Mouse (Mus musculus) skeletal muscle tissue, adult 2 months (tissue): ENCODE results near the gene Ap5z1.

Source experiments
- DNase-seq: peaks from one replicate; pipeline ENCODE4 v3.0.0-alpha.2; 2012; ENCODE audit warnings: low read depth, low spot score

The Ap5z1 gene

DNA sequence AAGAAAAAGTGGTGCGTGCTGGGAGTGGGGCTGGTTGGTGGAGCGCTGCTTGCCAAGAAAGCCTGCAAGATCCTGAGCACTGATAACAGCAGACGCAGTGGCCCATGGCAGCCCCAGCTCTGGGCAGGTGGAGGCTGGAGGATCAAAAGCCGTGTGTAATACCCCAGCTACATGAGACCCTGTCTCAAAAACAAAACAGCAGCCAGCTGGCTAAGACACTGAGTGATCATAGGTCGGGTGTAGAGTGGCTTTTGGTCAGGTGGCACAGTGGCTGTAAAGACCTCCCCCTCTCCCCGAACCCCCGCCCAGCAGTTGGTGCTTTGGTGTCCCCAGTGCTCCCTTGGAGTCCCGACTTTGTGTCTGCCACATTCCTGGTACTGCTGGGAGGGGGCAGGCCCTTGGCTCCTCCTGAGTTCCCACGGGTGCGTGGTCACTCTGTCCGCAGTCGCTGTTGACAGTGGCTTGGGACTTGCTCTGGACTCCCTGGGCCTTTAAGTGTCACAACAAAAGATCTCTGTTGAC is 23.8 kb upstream of the Ap5z1 start:
- peak; percentile 61 for DNase-seq

DNA sequence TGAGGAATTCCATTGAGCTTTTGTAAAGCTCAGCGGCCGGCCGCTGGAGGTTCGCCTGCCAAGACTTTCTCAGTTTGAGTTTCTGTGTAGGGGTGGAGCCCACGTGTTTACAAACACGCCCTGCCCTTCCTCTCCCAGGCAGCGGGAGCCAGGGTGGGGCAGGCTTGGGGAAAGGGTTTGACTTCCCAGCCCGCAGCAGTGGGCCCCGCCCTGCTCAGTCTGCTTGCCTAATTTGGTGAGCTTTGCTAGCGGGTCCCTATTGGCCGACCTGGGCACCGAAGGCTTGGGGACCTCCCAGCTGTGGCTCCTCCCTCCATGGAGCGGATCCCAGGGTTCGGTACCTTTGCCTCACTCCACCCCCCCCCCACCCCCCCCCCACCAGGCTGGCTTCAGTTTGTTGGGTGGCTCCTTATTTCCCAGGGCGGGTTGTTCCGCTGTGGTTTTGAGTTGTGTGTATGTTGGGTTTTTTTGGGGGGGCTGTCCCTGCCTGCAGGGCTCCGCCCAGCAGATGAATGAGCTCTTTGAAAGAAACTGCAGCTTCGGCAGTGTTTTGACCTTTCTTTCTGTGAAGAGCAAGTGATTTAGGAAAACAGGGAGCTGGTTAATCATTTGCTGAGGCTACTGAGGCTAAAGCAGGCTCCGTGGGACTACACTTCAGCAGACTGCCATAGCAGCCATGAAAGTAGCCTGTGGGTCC is 23.1 kb upstream of the Ap5z1 start:
- DNase-seq = peak; percentile 98

DNA sequence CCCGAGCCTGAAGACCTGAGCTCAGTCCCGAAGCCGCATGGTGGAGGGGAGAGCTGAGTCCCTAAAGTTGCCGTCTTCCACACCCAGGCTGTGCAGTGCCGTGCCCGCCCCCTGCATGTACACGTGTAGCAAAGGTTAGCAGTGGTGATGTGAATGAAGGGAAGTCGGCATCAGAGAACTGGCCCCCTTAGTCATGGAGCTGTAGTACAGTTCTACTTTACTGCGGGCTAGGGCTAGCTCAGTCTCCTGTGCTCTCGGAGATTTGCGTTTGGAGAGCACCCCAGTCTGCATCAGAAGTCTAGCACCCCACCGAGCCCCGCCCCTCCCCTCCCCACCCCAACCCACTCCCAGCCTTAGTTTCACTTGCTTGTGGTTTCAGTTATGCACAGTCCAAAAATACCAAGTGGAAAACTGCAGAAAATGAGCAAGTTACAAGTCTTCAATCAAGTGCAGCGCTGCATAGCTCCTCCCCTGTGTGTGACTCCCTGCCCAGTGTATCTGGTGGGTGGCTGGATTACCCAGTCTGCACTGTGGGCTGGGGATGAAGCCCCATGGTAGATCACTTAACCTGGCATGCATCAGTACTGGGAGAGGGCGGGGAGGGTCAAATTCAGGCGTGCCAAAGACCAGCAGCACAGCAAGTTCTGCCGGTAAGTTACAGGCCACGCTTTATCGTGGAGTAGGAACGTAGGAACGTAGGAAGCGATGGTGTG is 22.3 kb upstream of the Ap5z1 start:
- no peak for DNase-seq

DNA sequence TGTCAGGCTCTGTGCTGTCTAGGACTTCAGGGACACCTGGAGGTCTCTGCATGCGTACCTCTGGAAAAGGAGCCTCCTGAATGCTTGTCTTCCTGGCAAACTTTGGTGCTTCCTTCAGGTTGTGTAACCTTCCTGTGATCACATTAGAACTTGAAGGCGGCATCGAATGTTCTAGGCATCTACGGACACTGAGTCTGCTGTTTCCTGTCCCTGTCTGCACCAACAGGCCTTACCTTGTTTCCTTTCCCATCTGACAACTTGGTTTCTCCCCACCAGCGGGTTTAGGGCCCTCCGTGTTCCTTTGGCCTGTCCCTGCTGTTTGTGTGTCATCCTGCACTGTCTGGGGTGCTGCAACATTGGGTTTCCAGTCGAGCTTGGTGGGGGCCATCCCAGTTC is 21.7 kb upstream of the Ap5z1 start:
- no peak for DNase-seq

DNA sequence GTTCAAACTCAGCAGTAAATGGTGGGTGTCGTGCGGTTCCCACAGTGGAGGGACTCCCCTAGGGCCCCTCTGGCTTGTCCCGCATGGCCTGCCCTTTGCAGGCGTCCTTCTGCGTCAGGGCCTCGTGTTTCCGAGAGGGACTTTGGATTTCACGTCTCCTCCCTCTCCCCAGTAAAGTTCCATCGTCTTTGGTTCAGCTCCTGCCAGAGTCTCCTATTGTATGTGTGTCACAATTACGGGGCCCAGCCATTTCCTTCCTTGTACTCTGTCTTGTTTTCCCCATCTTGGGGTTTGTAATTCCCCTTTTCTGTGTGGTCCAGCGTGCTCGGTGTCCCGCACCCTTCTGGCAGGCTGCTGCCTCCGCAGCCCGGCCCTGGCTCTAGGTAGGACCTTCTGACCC is 20.2 kb upstream of the Ap5z1 start:
- no peak for DNase-seq

DNA sequence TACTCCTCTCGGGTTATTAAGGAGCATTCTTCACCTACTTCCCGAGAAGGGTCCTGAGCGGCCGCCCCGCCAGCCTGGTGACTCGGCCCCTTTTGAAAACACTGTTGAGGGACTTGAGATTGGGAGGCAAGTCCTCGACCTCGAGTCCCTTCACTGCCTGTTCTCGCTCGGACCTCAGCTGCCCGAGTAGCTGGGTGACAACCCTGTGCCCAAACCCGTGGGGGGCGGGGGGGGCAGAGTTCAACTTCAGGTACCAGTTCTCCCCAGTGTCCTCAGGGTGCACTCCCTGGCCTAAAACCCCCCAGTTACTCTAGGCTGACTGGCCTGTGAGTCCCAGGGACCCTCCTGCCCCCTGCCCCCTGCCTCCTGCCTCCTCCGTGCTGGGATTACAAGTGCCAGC is 19.8 kb upstream of the Ap5z1 start:
- no peak for DNase-seq

DNA sequence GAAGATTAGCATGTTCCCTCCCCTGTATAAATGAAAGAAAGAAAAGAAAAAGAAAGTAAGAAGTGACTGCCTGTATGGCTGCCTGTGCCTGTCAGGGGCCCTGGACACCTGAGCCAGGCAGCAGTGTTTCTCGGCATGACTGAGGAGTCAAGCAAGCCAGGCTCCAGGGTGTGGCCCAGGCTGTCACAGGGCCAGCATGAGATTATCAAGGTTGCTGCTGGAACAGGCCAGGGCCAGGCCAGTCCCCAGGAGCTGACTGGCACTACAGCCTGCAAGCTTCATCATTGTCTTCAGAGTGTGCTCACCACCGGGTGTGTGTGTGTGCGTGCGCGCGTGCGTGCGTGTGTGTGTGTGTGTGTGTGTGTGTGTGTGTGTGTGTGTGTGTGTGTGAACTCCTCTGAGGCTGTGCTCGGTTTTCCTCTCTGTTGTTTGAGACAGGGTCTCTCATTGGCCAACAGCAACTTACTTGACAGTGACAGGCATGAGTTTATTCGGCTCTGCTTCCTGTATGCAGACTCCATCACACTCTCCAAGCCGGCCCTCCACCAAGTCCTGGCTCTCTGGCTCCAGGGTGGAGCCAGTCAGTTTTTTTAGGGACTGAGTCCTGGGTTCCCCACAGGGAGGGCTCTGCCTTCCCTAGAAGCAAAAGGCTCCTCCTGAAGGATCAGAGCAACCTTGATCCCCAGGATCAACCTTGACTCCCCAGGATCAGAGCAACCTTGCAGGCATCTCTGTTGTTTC is 18.8 kb upstream of the Ap5z1 start:
- DNase-seq = peak; percentile 75

DNA sequence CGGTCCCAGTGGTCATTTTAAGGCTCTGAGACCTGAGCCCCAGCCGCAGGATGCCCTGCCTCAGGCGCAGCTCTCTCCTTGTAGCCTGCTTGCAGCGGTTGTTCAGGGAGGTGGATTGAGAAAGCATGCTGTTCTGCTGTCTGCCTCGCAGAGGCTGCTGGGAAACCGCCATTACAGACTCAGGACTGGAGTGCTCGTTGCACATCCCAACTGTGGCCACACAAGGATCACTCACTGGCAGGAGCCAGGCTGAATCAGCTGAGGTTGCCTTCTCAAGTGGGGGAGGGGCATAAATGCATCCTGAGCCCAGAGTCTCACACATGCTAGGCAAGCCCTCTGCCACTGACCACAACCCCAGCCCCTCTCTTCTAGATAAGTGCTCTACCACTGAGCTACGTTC is 18.0 kb upstream of the Ap5z1 start:
- no peak for DNase-seq

DNA sequence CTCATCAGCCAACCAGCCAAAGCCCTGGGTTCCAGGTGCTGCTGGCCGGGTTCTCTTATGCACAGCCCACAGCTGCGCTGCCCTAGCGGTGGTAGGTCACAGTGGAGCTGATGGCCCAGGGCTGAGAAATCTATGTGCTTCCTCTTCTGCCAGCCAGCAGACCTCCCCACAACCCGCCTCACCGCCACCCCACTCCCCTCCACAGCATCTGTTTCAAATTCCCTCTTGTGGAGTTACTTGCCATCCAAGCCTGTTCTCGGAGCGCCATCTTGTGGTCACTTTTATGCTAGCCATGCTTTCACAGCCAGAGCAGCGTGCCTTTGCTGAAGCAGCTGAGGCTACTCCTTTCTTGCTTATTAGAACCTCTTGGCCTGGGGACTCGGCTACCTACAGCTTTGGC is 15.7 kb upstream of the Ap5z1 start:
- peak; percentile 90 for DNase-seq

DNA sequence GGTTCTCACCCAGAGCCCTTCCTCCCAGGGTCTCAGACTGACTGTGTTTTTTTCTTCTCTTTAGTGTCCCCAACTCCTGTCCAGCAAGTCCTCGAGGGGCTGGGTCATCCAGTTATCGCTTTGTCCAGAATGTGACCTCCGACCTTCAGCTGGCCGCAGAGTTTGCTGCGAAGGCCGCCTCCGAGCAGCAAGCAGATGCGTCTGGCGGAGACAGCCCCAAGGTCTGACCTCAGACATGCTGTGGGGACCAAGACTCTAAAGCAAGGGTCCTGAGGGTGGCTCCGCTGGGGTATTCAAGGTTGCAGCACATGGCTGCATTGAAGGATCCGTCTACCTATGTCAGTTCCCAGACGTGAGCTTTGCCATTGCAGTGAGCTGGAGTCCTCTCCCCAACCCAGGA is 15.1 kb upstream of the Ap5z1 start:
- DNase-seq = no peak

DNA sequence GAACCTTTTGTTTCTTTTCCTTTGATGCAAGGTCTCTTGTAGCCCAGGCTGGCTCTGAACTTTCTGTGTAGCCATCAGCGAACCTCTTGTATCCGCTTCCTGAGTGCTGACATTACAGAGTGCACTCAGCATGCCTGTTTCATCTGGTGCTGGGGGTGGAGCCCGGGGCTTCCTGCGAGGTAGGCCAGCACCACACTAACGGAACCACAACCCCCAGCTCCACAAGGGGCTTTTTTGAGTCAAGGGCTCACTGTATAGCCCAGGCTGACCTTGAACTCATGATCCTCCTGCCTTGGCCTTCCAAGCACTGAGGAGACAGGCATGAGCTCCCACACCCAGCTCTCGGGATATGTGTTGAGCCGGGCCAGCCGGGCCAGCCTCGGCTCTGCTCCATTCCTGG is 12.9 kb upstream of the Ap5z1 start:
- no peak for DNase-seq

DNA sequence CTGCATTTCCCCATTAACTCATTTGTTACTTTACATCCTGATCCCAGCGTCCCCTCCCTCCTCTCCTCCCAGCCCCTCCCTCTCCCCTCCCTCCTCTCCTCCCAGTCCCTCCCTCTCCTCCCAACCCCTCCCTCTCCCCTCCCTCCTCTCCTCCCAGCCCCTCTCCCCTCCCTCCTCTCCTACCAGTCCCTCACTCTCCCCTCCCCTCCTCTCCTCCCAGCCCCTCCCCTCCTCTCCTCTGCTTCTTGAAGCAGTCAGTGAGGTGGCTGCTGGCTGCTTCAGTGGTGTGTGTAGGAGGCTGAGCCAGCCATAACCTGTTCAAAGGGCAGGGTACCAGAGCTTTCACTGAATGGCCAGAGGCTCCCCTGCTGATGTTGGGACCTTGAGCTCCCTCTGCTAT is 12.0 kb upstream of the Ap5z1 start:
- DNase-seq = no peak

DNA sequence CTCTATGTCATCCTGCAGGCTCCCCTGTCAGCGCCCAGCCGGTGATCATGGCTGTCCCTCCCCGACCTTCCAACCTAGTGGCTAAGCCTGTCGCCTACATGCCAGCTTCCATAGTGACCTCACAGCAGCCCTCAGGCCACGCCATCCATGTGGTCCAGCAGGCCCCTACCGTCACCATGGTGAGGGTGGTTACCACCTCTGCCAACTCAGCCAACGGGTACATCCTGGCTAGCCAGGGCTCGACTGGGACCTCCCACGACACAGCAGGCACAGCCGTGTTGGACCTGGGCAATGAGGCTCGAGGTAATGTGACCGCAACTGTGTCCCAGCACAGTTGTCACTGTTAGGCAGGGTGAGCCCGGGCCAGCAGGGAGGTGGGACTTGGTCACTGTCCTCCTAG is 10.0 kb upstream of the Ap5z1 start:
- DNase-seq = no peak

DNA sequence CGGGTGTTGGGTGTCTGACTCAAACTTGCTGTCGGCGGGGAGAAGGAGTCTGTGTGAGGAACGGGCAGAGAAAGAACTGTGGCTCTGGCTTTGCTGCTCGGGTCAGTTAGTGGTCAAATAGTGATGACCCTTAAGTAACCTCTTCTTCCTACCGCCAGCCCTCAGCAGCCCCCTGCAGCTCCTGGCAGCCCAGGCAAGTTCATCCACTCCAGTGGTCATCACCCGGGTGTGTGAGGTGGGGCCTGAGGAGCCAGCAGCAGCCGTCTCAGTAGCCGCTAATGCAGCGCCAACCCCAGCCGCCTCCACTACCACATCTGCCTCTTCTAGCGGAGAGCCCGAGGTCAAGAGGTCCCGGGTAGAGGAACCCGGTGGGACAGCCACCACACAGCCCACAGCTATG is 7.4 kb upstream of the Ap5z1 start:
- no peak for DNase-seq

DNA sequence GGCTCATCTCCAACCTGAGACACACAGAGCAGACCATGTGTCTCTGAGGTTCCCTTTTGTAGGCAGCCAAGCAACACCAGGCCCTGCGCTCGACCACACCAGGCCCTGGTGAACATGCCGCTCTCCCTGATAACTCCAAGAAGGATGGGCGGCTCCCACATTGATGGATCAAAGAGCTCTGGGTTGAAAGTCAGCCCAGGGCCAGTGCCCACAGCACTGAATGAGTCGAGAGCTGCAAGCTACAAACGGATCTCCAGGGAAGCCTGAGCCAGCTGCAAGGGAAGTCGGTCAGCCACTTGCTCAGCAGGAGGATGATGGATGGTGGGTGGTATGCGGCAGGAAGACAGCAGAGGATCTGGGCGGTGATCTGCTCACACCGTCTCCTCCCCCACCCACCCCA is 6.4 kb upstream of the Ap5z1 start:
- no peak for DNase-seq

DNA sequence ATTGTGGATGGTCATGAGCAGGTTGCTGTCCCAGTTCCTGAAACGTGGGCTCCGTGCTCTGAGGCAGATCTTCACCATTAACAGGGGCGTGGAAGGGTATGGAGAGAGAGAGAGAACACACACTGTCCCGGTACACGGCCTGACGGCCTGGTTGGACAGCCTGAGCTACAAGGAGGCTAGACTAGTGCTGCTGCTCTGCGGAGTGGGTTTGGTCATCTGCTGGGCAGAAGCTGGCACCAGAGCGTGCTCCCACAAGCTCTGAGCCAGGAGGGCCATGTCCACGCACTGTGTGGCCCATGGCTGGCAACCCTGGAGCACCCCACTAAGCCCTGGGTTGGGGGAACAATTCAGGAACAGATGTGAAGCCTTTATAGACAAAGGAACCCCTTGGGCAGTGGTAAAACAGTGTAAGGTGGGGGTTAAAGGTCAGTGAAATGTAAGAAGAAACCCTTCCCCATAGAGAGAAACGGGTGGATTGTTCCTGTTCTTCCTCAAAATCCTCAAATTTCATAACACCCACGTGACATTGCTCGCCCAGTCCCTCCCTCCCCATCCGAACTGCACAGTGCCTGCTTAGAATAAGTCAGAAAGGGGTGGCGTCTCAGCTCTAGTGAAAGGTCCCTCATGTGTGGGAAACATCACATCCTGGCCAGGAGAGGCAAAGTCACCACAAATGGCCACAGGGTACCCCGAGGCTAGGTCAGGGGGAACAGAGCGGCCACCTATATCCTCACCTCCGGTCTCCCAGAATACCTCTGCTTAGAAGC is 4.8 kb upstream of the Ap5z1 start:
- no peak for DNase-seq

DNA sequence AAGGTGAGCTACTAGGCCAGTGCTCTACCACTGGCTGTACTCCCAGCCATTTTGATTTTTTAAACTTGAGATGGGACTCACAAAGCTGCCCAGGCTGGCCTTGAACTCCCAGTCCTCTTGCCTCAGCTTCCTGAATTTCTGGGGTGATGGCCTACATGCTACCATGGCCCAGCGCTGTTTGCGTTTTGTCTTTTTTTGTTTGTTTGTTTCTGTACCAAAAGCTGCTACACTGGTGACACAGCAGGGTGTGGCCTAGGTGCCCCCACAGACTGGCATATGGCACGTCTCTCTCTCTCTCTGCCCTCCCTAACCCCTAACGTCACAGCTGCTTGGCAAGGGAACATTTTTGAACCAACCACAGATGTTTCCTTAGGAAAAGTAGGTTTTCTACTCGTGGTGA is 3.9 kb upstream of the Ap5z1 start:
- no peak for DNase-seq

DNA sequence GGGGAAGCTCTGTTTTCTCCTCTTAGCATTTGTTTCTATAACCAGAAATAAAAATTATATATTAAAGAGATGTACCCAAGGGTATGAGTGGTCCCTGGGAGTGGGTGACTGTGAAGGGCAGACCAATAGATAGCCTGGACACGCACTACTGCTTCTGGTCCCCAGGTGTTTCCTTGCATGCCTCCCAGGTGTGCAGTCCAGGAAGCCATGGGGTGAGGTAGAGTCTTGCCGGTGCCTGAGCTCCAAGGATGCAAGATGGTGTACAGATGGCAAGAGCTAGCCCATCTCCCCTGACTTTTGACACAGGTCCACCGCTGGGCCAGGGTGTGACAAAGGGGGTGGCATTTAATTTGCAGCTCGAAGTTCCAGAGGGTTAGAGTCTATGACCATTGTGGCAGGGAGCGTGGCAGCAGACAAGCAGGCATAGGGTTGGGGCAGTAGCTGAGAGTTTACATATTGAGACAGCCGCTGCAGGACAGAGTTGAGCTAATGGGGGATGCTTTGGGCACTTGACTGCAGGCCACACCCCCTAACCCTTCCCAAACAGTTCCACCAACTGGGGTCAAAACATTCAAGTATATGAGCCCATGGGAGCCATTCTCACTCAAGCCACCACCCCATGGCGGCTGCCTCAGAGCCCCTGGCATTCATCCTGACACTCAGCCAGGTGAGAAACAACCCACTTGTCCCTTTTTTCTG is 1.7 kb upstream of the Ap5z1 start:
- no peak for DNase-seq

DNA sequence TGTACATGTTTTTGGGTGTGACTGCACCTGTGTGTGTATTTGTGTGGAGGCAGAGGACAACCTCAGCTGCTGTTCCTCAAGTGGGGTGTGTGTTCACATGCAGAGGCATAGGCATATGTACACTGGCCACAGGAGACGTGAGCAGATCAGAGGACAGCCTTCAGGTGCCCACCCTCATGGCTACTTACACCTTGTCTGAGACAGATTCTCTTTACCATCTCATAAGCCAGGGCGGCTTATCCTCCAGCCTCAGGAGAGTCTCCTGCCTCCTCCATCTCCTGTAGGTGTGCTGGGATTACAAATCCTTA is 1.1 kb upstream of the Ap5z1 start:
- no peak for DNase-seq

DNA sequence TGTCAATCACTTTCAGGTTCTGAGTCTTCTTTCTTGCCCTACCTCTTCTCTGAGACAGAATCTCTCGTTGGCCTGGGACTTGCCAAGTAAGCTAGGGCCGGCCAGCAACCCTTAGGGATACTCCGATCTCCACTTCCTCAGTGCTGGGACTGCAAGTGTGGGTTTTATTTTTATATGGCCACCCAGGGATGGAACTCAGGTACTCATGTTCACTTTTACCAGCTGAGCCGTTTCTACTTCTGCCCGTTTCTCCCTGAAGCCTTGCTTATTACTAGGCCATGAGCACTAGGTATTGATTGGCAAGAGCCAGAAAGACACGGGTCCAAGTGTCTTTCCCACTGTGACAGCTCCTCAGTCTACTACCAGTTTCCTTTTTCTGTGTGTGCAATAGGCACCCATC is 733 bp upstream of the Ap5z1 start:
- DNase-seq = no peak

DNA sequence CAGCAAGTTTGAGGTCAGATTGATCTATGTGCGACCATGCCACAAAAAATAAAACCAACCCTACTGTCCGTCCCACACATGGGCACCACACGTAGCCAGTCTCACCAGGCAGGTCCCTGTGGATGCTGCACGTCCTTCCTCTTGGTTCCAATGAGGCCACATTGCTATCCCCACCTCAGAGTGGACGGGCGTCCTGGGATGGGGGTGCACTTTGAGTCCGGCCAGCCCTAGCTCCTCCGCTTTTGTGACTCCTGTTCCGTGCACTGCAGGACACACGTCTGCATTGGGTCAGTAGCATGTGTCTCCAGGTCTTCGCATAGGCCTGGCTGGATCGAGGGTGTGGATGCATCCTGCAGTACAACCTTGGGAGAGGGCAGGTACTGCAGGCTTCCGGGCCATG is 4.6 kb downstream of the Ap5z1 start:
- no peak for DNase-seq

DNA sequence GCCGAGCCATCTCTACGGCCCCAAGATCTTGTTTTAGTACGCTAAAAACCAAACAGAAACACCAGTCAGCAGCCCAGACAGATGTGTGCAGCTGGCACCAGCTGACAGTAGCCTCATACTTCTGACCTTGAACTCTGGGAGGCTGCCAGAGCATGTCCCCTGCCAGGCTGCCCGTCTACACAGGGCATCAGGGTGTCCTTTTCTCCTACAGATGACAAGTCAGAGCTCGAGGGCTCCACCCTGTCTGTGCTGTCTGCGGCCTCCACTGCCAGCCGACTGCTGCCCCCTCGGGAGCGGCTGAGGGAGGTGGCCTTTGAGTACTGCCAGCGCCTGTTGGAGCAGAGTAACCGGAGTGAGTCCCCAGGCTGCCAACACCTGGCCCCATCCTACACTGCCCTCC is 6.1 kb downstream of the Ap5z1 start:
- DNase-seq = no peak
